Mouse (Mus musculus): ENCODE data around the gene Grhl1. TPM values are rescaled to one million over a fixed set of nuclear protein-coding genes. Genes with fewer than 3 reads are reported as not detected.
"Not testable (repeated sequence)": the region's sequence is repeated elsewhere in the genome, so short reads cannot be mapped to it uniquely, and the experiment has no call there.

Gene Grhl1
- polyA plus RNA-seq, 1 experiment from 2014 or later = 2.0 TPM

- H3K9ac ChIP-seq (replicated peaks) = no peak overlapping the region
- H3K27me3 ChIP-seq = no peaks in the 10 kb centered on the region
- no peaks in the 10 kb centered on the region for H3K36me3 ChIP-seq
- H3K4me2 ChIP-seq = no peak overlapping the region
- H3K4me3 ChIP-seq (replicated peaks) = no peak overlapping the region
- WGBS = 89% methylated on average over 4 of the region's 4 CpGs
- no peaks in the 10 kb centered on the region for H3K4me1 ChIP-seq (replicated peaks)
- no peak for ATAC-seq (ENCODE audit: insufficient number of reproducible peaks, insufficient read depth, low FRiP score, low TSS enrichment, low read depth)
- H3K9me3 ChIP-seq = no peaks in the 10 kb centered on the region
- no peak overlapping the region for H3K27ac ChIP-seq
These were observed 47.4 kb downstream of the Grhl1 start for GRCm38 (mm10) chr12:24619436-24619835.

GRCm38 (mm10) chr12:24623486-24624251 is 51.6 kb downstream of the Grhl1 start:
- Histone ChIP-seq H3K4me2 (no peak overlapping the region), H3K9ac (replicated peaks) (no peak overlapping the region), H3K27me3 (no peaks in the 10 kb centered on the region), H3K9me3 (no peaks in the 10 kb centered on the region), H3K4me1 (replicated peaks) (0 out of 2 replicates have a peak, but pooled peaks cover 3% of the 10 kb centered on the region), H3K27ac (no peak overlapping the region), H3K36me3 (no peaks in the 10 kb centered on the region), H3K4me3 (replicated peaks) (no peak overlapping the region)
- ATAC-seq (ENCODE audit: insufficient number of reproducible peaks, insufficient read depth, low FRiP score, low TSS enrichment, low read depth) = no peak
- 85% methylated on average over 12 of the region's 12 CpGs for WGBS

- Histone ChIP-seq H3K4me3 (replicated peaks) (no peak overlapping the region), H3K27me3 (no peaks in the 10 kb centered on the region), H3K4me1 (replicated peaks) (0 out of 2 replicates have a peak, but pooled peaks cover 3% of the 10 kb centered on the region), H3K27ac (no peak overlapping the region), H3K4me2 (no peak overlapping the region), H3K9ac (replicated peaks) (no peak overlapping the region), H3K9me3 (no peaks in the 10 kb centered on the region), H3K36me3 (no peaks in the 10 kb centered on the region)
- 82% methylated on average over 5 of the region's 5 CpGs for WGBS
- no peak for ATAC-seq (ENCODE audit: insufficient number of reproducible peaks, insufficient read depth, low FRiP score, low TSS enrichment, low read depth)
These were observed 54.3 kb downstream of the Grhl1 start for GRCm38 (mm10) chr12:24626401-24626800.

DNA sequence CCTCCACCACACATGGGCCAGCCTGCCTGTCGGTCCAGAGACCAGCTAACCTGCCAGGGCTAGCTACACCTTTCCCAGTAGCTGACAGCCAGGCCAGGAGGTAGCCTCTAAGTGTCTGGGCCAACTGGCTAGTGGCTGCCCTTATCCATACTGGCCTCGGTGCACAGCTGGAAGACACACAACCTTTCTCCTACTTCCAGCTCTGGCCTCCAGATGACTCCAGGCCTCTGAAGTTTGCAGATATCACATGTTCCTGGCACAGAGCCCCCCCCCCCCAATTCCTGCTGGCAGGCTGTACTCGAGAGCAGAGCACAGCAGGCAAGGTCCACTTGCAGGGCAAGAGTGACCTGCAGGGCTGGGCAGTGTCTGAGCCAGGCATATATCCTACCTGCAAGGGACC is 55.1 kb downstream of the Grhl1 start:
- Histone ChIP-seq H3K27ac (no peak overlapping the region), H3K4me1 (replicated peaks) (0 out of 2 replicates have a peak, but pooled peaks cover 3% of the 10 kb centered on the region), H3K4me2 (no peak overlapping the region), H3K4me3 (replicated peaks) (no peak overlapping the region), H3K27me3 (no peaks in the 10 kb centered on the region), H3K9me3 (no peaks in the 10 kb centered on the region), H3K9ac (replicated peaks) (no peak overlapping the region), H3K36me3 (no peaks in the 10 kb centered on the region)
- no peak for ATAC-seq (ENCODE audit: insufficient number of reproducible peaks, insufficient read depth, low FRiP score, low TSS enrichment, low read depth)
- 37% methylated on average over 3 of the region's 3 CpGs for WGBS

DNA sequence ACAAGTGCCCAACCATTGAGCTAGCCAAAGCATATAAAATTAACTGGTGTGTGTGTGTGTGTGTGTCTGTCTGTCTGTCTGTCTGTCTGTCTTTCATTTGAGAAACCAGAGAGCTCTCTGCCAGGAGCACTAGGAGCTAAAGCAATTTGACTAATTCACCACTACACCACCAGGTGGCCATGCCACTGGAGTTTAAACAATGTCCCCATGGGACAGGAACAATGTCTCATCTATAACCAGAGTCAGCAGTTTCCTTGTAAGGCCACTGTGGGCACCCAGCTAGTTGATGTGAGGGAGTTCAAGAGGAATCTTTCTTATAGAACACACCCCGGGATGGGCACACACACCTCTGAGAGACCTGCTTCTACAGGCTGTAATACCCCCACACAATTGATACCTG is 58.1 kb downstream of the Grhl1 start:
- no peak overlapping the region for H3K9ac ChIP-seq (replicated peaks)
- H3K4me2 ChIP-seq = no peak overlapping the region
- no peaks in the 10 kb centered on the region for H3K27me3 ChIP-seq
- H3K27ac ChIP-seq = no peak overlapping the region
- no peak overlapping the region for H3K4me3 ChIP-seq (replicated peaks)
- peaks cover 6% of the 10 kb centered on the region for H3K4me1 ChIP-seq (replicated peaks)
- no peaks in the 10 kb centered on the region for H3K9me3 ChIP-seq
- H3K36me3 ChIP-seq = no peaks in the 10 kb centered on the region
- no peak for ATAC-seq (ENCODE audit: insufficient number of reproducible peaks, insufficient read depth, low FRiP score, low TSS enrichment, low read depth)
- WGBS = 77% methylated on average over 1 of the region's 1 CpGs

DNA sequence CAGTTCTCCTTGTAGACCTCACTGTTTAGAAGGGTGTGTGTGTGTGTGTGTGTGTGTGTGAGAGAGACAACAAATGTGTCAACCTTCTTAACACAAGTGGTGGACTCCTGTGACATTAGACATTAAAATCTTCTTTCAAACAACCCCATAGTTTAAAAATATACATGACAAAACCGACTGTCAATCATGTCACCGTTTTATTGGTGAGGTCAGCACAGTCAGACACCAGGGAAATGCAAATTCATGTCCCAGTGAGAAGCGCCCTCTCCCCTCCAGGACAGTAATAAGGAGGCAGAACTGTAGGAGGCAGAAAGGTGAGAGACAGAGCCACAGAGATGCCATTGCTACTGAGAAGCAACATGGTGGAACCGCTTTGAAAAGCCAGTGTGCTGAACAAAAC is 60.3 kb downstream of the Grhl1 start:
- Histone ChIP-seq H3K9me3 (no peaks in the 10 kb centered on the region), H3K4me2 (no peak overlapping the region), H3K27ac (no peak overlapping the region), H3K27me3 (no peaks in the 10 kb centered on the region), H3K9ac (replicated peaks) (no peak overlapping the region), H3K4me3 (replicated peaks) (no peak overlapping the region), H3K36me3 (no peaks in the 10 kb centered on the region), H3K4me1 (replicated peaks) (peaks cover 3% of the 10 kb centered on the region)
- ATAC-seq (ENCODE audit: insufficient number of reproducible peaks, insufficient read depth, low FRiP score, low TSS enrichment, low read depth) = no peak
- WGBS = 71% methylated on average over 4 of the region's 4 CpGs

DNA sequence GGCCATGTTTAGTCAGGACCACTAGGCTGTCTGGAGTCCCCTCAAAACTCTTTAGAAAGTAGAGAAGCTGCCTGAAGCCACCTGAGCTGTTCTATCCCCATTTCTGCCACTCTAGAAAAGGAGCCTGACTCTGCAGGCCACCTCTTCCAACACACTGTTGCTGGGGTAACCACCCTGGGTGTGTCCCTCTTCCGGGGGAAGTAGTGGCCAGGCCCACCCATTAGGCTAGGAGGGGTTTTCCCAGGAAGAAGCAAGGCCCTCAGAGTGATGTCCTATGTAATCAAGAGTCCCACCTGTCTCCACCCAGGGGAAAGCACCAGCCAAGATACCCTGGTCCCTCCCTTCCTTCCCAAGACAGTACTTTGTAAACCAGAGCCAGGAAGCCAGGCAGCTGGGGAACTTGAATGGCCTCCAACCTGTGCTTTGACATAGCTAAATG is 61.7 kb downstream of the Grhl1 start:
- H3K9me3 ChIP-seq = no peaks in the 10 kb centered on the region
- 0 out of 2 replicates have a peak overlapping the region, but pooled peaks have one; percentile 50 for H3K27ac ChIP-seq
- H3K9ac ChIP-seq (replicated peaks) = no peak overlapping the region
- 86% methylated on average over 1 of the region's 1 CpGs for WGBS
- no peak for ATAC-seq (ENCODE audit: insufficient number of reproducible peaks, insufficient read depth, low FRiP score, low TSS enrichment, low read depth)
- H3K36me3 ChIP-seq = no peaks in the 10 kb centered on the region
- H3K4me3 ChIP-seq (replicated peaks) = no peak overlapping the region
- H3K4me1 ChIP-seq (replicated peaks) = peaks cover 3% of the 10 kb centered on the region
- H3K4me2 ChIP-seq = no peak overlapping the region
- no peaks in the 10 kb centered on the region for H3K27me3 ChIP-seq

DNA sequence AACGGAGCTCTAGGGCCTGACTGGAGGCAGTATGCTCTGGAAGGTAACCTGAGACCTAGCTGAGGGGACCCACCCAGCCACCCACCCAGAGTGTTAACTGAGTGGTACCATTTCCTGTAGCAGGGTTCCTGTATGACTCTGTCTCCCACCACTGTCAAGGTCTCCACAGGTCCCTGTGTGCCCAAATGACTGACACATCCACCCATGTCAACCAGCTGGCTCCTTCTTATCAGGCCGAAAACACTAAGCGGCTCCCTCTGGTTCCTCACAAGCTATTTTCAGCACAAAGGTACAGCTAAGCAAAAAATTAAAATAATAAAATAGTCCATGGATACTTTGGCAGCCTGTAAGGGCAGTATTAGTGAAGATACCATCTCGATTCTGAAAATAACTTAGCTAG is 62.1 kb downstream of the Grhl1 start:
- 76% methylated on average over 4 of the region's 4 CpGs for WGBS

DNA sequence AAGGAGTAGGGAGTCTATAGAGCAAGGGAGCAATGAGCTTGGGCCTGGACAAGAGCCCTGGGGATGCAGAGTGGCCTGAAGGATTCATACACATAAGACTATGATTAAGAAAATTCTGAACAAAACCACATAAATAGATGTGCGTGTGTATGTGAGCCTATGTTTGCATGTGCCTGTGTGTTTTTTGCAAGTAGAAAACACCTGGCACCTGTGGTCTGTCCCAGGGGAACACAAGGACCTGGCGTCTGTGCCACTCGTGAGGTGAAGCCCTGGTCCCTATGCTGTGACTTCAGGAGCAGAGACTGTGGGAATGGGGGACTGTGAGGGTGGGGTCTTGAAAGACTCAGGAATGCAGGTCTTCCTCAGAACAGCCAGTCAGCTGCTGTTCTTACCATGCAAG is 62.6 kb downstream of the Grhl1 start:
- 89% methylated on average over 3 of the region's 3 CpGs for WGBS

More for the DNA sequence above, 62.1 kb downstream of the Grhl1 start:
- H3K36me3 ChIP-seq = no peaks in the 10 kb centered on the region
- no peak overlapping the region for H3K4me3 ChIP-seq (replicated peaks)
- no peaks in the 10 kb centered on the region for H3K27me3 ChIP-seq
- no peak overlapping the region for H3K4me2 ChIP-seq
- no peak for ATAC-seq (ENCODE audit: insufficient number of reproducible peaks, insufficient read depth, low FRiP score, low TSS enrichment, low read depth)
- no peak overlapping the region for H3K9ac ChIP-seq (replicated peaks)
- H3K4me1 ChIP-seq (replicated peaks) = peaks cover 3% of the 10 kb centered on the region
- H3K27ac ChIP-seq = 0 out of 2 replicates have a peak overlapping the region, but pooled peaks have one; percentile 50
- no peaks in the 10 kb centered on the region for H3K9me3 ChIP-seq

GRCm38 (mm10) chr12:24638787-24639186 is 66.7 kb downstream of the Grhl1 start:
- WGBS = 96% methylated on average over 10 of the region's 10 CpGs
- H3K4me3 ChIP-seq (replicated peaks); H3K27ac ChIP-seq; H3K4me1 ChIP-seq (replicated peaks); H3K27me3 ChIP-seq; H3K9ac ChIP-seq (replicated peaks); ATAC-seq (ENCODE audit: insufficient number of reproducible peaks, insufficient read depth, low FRiP score, low TSS enrichment, low read depth); H3K9me3 ChIP-seq; H3K36me3 ChIP-seq; H3K4me2 ChIP-seq: not testable (repeated sequence)

More for the DNA sequence above, 62.6 kb downstream of the Grhl1 start:
- H3K9ac ChIP-seq (replicated peaks) = no peak overlapping the region
- H3K27me3 ChIP-seq = no peaks in the 10 kb centered on the region
- ATAC-seq (ENCODE audit: insufficient number of reproducible peaks, insufficient read depth, low FRiP score, low TSS enrichment, low read depth) = no peak
- no peaks in the 10 kb centered on the region for H3K9me3 ChIP-seq
- no peak overlapping the region for H3K4me3 ChIP-seq (replicated peaks)
- no peak overlapping the region for H3K4me2 ChIP-seq
- H3K4me1 ChIP-seq (replicated peaks) = peaks cover 3% of the 10 kb centered on the region
- H3K27ac ChIP-seq = no peak overlapping the region
- H3K36me3 ChIP-seq = no peaks in the 10 kb centered on the region

DNA sequence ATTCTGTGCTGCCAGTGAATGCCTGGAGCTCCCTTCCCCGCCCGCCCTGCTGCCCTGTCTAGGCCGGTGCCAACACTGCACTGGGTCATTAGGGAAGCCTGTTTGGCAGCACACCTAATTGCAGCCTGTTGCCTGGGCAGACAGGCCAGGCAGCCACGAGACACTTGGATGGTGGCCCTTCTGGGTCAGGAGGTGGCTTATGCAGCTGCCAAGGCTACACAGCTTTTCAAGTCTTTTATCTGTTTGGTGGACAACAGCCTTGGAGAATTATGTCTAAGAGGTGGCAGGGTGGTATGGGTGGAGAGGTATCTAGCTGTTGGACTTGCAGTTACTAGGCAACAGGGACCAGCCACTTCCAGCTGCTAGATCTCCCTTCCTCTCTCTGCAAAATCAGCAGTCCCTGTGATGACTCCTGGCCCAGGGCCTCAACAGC is 70.3 kb downstream of the Grhl1 start:
- whole genome bisulfite sequencing = 77% methylated on average over 4 of the region's 4 CpGs
- Histone ChIP-seq H3K4me2 (no peak overlapping the region), H3K27me3 (no peaks in the 10 kb centered on the region), H3K9ac (replicated peaks) (no peak overlapping the region), H3K9me3 (no peaks in the 10 kb centered on the region), H3K27ac (no peak overlapping the region), H3K36me3 (no peaks in the 10 kb centered on the region), H3K4me3 (replicated peaks) (no peak overlapping the region), H3K4me1 (replicated peaks) (peaks cover 12% of the 10 kb centered on the region)
- ATAC-seq (ENCODE audit: insufficient number of reproducible peaks, insufficient read depth, low FRiP score, low TSS enrichment, low read depth) = no peak
